Mouse (Mus musculus): ENCODE data around the gene Ankrd44.

Gene Ankrd44

DNA sequence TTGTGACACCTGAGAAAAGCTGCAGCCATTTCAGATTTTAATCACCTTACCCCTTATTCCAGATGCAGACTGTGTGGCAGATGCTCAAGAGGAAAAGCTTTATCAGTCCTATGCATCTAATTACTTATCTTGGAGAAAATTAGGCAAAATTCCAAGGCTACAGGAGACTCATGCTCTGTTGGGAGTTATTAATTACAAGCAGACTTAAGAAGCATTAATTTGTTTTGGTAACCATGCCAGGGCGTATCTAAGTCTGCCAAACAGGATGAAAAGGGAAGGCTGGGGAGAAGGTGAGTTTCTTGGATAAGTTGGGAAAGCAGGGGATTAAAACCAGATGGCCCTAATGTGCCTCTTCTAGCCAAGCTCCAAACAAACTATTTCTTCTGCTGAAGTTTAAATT is 222.7 kb downstream of the Ankrd44 start:
- DNase-seq: no peak

DNA sequence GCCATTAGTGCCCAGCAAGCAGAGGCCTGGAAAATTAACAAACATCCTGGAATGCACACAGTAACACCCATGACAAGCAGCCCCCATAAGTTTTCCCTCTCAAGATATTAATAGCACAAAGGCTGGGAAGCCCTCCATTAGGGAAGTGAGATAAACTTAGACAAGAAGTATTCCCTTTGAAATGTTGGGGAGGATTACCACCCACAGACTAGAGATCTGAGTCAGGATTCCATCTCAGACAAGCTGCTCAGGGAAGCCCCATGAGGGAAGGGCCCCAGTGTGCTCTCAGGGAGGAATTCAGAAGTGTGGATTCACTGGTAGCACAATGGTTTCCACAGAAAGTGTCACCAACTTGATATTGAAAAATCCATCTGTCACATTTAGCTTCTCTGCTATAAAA is 223.3 kb downstream of the Ankrd44 start:
- DNase-seq: no peak

DNA sequence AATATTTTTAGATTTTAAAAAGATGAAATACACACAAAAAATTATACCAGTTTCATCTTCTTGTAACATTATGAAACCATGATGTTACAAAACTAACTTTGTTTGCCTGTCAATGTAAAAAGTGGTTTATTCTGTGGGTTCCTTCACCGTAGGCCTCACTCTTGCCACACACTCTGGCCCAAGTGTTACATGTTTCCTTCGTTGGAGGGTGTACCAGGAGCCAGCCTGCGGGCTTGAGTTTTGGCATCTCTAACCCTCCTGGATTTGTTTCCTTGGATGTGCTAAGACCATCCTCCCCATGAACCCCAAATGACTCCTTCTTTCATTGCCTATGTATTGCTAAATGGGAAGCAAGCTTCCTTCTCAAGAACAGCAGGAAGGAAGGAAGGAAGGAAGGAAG is 230.8 kb downstream of the Ankrd44 start:
- DNase-seq: no peak

DNA sequence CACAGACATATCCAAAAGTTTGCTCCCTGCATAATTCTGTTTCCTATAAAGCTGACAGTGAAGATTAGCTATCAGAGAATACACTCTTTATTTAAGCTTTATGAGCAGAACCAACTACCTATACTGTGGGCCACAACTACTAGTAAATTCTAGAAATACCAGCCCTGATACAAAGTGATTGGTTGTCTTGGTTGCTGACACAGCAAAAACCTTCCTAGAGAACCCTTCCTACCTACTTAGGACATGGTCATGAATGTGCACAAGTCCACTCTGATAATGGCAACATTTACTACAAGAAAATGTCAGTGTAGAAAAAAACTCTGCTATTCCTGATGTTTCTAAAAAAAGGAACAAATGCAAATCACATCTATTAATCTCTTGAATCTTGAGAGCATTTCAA is 234.4 kb downstream of the Ankrd44 start:
- DNase-seq: no peak

DNA sequence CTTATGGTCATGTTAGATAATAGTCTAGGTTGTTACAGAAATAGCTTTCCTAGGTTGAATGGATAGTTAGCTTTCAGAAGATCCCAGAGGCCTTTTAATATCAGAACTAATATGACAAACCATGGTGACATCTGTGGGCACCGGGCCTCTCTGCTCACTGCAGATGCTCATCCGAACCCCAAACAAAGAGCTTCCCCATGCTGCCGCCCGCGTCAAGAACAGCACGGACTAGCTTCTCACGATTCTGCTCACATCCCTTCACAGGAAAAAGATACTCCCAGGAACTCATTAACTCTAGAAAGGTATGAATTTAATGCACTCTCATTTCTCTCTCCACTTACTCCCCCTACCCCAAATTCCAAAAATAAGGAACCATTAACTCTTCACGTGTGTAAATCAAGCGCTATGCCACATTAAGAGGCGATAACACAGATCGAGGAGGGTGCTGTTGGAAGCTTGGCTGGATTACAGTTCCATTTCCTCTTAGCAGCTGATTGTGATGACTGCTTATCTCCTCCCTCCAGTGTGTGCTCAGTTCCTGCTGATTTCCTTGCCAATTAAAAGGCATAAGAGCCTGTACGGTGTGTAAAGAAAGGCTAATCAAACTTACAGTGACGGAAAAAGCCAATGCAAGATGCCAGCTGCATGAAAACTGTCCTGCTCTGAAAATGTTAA is 235.8 kb downstream of the Ankrd44 start:
- no peak for DNase-seq

DNA sequence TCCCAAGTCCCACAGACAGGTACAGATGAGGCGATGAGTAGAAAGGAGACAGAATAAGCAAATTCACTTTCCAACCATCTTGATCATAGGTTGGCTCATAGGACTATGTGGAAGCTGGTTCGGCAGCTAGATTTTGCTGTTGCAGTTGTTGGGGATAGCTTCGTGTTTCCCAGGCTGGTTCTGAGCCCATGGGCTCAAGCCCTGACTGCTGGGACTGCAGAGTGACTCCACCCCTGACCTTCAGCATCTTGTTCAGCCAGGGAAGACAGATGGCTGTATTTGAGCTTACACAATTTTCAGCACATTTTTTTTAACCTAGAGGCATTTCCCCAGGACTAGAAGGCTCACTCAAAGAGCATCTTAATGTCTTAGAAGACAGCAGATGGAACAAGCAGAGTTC is 237.7 kb downstream of the Ankrd44 start:
- DNase-seq: no peak

DNA sequence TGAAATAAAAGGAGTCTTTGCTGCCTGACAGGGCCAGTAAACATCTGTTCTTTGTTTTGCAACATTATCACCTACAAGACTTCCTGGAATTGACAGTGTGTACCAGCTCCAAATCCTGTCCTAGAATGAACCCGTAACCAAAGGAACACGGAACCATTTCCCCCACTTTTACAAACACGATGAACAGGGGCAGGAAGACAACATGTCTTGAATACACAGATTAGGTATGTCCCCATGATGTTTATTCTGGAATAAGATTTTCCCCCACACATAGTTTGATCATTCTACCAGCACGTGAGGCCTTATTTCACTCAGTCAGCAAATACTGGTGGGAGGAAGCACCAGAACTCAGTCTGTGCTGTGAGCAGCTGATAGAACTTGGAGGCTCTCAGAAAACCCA is 241.9 kb downstream of the Ankrd44 start:
- DNase-seq: no peak

DNA sequence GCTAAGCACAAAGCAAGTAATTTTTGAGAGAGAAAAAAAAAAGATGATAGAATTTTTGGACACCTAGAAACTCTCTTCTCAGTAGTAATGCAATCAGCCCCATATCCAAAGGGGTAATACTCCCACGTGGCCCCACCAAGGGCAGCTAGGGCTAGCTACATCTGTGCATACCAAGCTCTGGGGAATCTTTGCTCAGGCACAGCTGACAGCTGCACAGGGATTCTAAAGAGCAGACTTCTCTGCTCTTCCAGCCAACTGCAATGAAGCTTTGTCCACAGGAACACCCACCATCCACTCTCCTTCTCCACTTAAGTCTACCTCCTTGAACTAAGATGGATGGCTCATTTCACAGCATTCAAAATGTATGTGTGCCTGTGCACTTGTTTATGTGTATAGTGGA is 246.6 kb downstream of the Ankrd44 start:
- no peak for DNase-seq

DNA sequence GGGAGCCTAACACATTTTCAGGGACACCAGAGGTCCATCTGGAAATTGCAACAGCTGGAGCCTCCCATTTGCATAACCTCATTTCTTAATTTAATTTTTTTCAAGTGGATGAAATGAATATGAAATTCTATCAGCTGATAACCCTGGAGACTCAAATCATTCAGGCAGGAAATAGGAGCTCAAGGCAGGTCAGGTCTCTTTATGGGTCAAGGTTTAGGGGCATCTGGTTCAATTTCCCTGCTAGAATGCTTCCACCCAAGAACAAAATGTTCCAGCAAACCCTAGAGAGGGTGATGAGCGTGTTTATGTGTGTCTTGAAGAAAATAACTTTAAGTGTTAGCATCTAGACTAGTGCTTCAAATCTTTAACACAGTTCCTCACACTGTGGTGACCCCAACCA is 248.2 kb downstream of the Ankrd44 start:
- no peak for DNase-seq

DNA sequence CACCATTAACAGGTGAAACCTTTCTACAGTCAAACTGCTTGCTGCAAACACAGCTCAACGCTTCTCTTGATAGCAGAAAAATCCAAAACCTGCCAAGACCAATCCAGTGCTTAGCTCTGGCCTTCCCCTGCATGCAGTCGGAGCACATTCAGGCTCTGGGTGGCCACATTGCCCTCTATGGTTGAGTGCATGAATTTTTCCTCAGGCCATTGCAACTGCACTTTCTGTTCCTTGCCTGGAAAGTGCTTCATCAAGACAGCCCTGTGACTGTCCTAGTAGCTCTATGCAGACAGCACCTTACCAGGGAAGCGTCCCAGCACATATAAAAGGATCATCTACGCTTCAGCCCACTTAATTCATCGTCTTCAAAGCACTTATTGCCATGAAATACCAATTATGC is 250.7 kb downstream of the Ankrd44 start:
- DNase-seq: no peak

DNA sequence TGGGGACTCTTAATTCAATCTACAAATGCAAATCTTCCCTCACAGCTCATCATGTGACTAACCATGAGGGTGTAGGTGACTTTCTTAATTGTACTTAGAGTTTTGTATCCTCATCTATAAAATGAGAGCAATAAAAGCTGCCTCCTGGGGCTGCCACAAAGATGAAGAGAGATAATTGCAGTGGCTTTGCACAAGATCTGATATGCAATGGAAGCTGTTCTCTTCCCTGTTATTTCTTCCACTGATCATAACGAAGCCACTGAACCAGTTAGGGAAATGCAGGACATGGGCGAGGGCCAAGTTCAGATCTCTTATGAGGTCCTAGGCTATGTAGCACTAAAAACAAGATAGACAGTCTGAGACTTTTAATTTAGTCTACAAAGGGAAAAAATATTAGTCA is 258.2 kb downstream of the Ankrd44 start:
- no peak for DNase-seq

DNA sequence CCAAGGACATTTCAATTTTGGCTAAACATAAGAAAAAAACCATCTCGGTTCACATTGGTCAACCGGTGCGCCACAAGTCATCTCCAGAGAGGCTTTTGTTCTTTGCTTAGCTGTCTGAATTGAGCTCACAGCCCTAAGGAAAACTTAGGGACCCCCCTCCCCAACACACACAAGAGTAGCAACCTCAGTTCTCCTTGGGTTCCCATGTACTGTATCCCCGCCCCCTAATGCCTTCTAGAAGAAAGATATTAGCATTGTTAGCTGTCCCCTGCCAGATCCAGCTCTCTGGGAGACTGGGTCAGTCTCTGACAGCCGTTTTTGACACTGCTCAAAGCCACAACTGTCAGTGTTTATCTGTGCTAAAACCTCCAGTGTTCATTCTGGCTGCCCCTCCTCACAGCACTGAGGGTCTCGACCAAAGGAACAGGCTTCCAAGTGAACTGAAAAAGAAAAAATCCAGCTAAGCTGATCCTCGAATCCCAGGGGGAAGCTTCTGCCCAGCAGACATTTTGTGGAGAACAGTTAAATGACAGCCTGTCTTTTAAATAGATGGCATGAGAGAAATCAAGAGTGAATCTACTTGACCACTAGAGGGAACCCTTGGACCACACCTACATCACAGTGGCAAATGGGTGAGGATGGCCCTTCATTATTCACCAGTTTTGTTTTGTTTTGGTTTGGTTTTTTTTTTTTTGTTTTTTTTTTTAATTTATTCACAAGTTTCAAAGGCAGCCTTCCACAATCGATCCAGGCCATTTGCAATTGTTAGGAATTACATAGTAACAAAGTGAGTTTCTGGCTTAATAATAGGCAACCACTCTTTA is 260.4 kb downstream of the Ankrd44 start:
- DNase-seq: peak; percentile 19

DNA sequence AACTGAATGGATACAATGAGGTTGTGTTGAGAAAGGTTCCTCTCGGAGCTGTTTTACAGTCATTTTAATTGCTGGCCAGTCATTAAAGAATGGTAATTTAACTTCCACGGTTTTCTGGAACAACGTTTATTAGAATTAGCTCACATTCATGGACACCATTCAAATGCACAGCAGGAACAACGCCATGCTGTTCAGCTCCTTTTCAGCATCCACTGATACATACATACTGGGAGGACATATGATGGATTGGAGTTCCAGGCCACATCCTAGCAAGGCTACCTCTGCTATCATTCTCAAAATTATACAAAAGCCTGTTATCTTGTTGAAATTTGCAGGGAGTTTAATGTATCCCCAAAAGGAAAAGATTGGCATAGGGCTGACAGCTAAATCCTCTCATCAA is 261.1 kb downstream of the Ankrd44 start:
- no peak for DNase-seq

DNA sequence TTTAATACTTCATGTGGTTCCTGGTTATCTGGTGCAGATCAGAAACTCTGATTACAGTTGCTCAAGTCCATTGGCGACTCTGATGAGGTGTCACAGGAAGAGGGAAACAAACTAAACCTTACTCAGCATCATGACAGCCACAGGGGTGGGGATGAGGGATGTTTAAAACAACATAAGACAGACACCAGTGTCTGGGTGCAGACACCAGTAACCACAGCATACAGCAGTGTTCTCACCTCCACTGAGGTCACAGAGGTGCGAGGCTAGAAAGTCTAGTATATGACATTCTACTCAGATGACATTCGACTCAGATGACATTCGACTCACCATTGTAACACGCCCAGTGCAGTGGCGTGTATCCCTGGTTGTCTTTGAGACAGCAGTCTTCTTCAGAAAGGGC is 265.5 kb downstream of the Ankrd44 start:
- no peak for DNase-seq

DNA sequence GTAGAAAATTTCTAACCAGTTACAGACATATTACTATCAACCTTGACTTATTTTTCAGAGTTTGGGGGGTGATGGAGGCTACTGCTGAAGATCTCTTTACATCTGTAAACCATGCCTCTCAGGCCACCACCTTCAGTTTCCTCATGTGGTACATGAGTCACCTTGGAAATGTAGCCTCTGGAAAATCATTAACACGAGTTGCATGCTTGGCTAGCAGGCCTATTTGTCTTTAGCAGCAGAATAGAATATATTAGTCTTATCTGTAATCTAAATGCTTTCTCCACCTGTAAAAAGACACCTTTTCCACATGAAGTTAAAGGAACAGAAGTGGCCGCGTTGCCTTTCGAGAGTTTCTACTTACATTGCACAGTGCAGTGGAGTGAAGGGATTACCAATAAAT is 267.6 kb downstream of the Ankrd44 start:
- no peak for DNase-seq

DNA sequence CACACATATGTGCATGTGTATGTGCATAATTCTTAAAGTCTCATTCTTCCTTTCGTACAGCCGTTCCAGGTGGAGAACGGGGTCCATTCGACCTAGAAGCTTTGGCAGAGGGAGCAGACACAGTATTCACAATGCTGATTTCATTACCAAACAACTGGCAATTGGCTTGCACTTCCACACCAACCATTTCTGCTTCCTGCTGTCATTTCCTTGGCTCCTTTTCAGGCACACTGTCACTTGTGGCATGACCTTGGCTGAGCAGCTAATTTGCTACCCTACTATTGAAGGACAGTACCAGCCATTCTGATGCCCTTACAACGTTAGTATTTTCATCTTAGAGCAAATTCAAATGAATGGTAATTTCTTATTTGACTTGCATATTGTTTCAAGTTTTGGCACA is 277.9 kb downstream of the Ankrd44 start:
- no peak for DNase-seq

DNA sequence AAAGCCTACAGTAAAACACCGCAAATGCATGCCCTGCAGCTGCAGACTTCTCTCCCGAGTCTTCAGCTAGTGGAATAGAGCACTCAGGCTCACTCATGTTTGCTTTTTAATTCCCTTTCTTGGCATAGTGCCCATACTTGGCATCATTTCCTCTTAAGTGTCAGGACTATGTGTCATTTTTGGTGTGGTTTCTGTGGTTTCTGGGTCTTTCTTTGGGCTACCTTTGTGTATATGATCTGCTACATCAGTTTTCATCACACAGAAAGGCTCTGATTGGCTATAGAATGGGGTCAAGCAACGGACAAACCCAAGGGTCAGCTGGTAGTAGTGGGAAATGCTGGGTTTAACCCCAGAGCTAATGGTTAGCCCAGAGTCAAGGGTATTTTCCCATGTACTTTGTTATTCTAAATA is 278.8 kb downstream of the Ankrd44 start:
- no peak for DNase-seq

DNA sequence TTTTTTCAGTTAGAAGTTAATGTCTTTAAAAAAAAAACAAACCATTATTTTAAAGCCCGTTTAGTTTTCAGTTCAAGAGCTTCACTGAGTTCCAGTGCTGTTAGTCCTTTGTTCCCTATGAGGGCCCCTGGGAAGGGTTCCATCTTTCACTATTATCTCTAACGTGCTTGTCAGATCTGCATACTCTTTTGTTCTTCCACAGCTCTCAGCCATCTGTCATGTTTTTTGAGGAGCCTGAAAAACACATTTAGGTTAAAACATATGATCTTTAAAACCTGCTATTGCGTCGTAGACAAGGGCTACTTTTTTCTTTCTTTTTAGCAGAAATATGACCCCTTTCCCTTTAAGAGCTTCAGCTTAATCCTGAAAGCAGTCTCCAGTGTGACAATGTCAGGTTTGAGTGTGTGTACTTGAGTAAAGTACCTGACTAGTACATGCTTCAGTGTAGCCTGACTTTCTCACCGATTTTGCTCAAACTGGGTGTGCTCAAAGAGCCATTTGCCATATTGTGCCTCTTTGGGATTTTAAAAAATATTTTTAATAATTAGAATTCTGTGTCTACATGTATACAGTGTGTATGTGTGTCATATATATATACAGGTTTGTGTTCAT is 285.9 kb downstream of the Ankrd44 start:
- DNase-seq: no peak

DNA sequence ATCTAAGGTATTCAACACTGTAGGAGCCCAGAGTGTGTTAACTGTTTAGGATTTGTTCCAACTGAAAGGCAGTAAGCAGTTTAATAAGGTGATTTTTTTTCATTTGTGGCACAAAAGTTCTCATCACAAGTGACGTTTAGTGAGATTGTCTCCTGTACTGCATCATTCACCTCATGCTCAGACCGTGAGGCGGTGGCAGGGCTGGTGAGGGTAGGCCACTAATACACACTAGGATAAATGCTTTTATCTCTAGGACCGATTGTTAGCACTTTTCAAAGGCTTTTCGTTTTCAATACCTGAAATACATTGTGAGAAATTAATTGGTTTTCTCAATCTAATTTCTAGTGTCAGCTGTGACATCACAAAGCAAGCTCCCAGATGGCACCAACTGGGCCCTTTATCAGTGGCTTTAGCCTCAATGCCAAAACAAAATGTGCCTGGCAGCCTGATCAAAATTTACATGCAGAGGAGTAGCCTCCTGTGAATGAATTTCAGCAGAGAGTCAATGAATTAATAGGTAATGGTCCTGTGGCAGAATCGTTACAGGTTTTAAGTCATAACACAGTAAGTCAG is 286.6 kb downstream of the Ankrd44 start:
- DNase-seq: peak; percentile 17

DNA sequence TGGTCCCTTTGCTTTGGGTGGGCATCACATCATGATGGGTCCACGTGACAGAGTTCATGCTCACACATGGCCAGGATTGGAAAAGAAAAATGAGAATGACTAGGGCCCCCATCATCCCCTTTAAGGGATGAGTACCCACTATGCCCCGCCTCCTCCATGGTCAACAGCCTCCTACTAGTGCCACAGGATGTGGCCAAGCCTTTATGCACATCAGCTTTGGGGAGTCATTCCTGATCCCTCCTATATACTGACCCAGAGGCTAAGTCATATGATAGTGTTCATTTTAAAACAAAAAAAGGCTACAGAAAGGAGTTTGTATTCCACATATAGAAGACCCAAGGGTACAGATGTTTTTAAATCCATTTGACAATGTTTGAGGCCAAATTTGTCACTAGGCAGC is 287.1 kb downstream of the Ankrd44 start:
- no peak for DNase-seq

DNA sequence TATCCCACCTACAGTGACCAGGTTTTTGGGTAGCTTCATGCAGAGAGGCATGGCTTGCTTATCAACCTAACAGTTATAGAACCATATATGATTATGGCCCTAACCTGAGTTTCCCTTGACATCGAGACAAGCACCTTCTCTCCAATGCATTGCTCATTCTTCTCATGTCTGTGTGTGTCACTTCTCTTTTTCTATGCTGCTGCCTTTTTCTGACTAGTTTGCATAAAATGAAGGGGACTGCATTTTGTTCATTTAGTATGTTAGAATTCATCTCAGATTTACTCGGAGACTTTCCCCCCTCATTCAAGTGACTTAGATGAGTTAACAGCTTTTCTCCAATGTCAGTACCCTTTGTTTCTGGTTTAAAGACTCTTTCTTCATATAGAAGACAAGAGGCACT is 288.8 kb downstream of the Ankrd44 start:
- DNase-seq: no peak

DNA sequence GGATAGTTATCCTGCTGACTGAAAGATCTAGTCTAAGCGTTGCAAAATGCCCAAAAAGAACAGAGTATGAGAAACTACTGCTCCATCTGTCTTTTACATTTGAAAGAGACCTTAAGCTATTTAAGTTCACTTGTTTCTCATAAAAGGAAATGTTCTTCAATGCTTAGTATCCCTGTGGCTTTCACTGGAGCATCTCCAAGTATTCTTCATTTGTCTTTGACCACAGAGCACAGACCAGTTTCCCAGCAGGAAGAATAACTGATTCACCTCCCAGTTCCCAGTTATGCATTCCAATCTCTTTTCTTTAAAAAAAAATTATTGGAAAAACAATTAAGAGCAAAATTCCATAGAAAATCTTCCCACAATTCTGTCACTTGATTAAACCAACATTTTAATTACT is 297.1 kb downstream of the Ankrd44 start:
- DNase-seq: no peak

DNA sequence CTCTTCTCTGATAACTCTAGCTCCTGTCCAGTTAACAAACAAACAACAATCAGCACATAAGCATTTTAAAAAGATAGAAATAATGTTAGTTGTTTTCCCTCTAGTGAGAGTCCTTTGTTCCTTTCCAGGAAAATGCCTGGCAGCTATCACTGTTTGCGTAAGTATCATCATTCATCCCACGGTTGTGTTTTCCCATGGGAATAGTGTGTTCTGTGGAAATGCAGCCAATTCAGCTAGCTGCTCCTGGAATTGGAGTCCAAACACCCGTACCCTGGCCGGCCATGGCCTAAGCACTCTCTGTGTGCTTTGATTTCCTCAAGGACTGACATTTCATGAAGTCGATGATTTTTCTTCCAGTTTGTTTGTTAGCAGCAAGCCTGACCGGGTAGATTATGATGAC is 311.2 kb downstream of the Ankrd44 start:
- DNase-seq: no peak

DNA sequence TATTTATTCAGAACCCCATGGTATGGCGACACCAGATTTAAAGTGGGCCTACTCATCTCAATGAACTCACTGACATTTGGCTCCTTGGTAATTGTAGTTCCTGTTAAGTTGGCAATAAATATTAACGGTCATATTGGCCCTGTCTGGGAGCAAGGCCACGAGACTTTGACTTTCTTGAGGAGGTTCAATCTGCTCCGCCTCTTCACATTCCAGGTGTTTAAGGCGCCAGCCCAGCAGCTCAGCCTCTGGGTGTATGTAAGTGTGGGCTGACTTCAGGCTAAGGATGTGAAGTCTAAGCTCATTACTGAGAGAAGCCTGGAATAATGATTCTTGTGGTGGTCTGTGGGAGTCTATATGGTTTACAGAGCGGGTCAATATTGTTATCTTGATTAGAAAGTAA is 313.8 kb downstream of the Ankrd44 start:
- DNase-seq: no peak
